Mouse (Mus musculus) CH12.LX (cell line): ENCODE measurements around the gene Fnbp1. TPM values are rescaled to one million over a fixed set of nuclear protein-coding genes. Genes with fewer than 3 reads are reported as not detected.

Experiments used
- DNase-seq: peaks from one replicate; pipeline ENCODE4 v3.0.0-alpha.2; 2013; ENCODE audit errors: extremely low read depth
- H3K27ac ChIP-seq: 2 replicates; pipeline ENCODE4 v1.5.1; 2012; ENCODE audit warnings: low read depth, mild to moderate bottlenecking, control low read depth, moderate library complexity; ENCODE audit not compliant: insufficient read depth
- H3K27me3 ChIP-seq: replicated peaks from 2 replicates; pipeline ENCODE3; 2012; ENCODE audit warnings: inconsistent platforms
- H3K36me3 ChIP-seq, 2 experiments: replicated peaks in 1 of 2; 2 replicates each; pipeline versions ENCODE3 to v1.6.1; 2012; ENCODE audit warnings: inconsistent platforms in 1 of 2, low read length in 1 of 2, mild to moderate bottlenecking in 1 of 2, mixed read lengths in 1 of 2, moderate library complexity in 1 of 2; ENCODE audit not compliant: control insufficient read depth in 1 of 2, insufficient read depth in 1 of 2
- H3K4me1 ChIP-seq, 2 experiments: 2 replicates each; pipeline ENCODE4 v1.6.1; 2012; ENCODE audit warnings: inconsistent platforms in 1 of 2, moderate library complexity in 1 of 2; ENCODE audit not compliant: insufficient read depth in 2 of 2, control insufficient read depth in 1 of 2
- H3K4me2 ChIP-seq: 2 replicates; pipeline ENCODE4 v1.6.1; 2012; ENCODE audit warnings: low read depth, mild to moderate bottlenecking, control low read depth; ENCODE audit not compliant: poor library complexity, insufficient read depth, severe bottlenecking
- H3K4me3 ChIP-seq, 3 experiments: fragments of 150-350 bp in 1 of 3; sonication (generic) in 1 of 3; replicated peaks in 1 of 3; 2 replicates each; pipeline versions ENCODE3 to v1.5.1; 2011 to 2012; ENCODE audit warnings: low read depth in 2 of 3, low read length in 2 of 3, mild to moderate bottlenecking in 2 of 3, moderate library complexity in 2 of 3, control low read depth in 1 of 3, improper control_type of control experiment in 1 of 3, inconsistent platforms in 1 of 3, mixed read lengths in 1 of 3; ENCODE audit not compliant: poor library complexity in 1 of 3
- H3K79me2 ChIP-seq: replicated peaks from 2 replicates; pipeline ENCODE4 v1.6.1; 2012; ENCODE audit warnings: mild to moderate bottlenecking, moderate library complexity; ENCODE audit not compliant: control insufficient read depth, poor library complexity, insufficient read depth, severe bottlenecking; ENCODE audit errors: extremely low read depth
- H3K9ac ChIP-seq: 2 replicates; pipeline ENCODE4 v1.6.1; 2012; ENCODE audit warnings: low read depth, mild to moderate bottlenecking, control low read depth, moderate library complexity; ENCODE audit not compliant: insufficient read depth
- H3K9me3 ChIP-seq: replicated peaks from 2 replicates; pipeline ENCODE3; 2012; ENCODE audit warnings: low read length, inconsistent platforms, mixed read lengths
- BHLHE40 ChIP-seq: IDR thresholded peaks from 2 replicates; pipeline ENCODE4 v1.6.1; 2011; ENCODE audit warnings: mild to moderate bottlenecking, low read depth, low read length, improper control_type of control experiment
- CHD1 ChIP-seq: IDR thresholded peaks from 2 replicates; pipeline ENCODE4 v1.6.1; 2012; ENCODE audit warnings: low read depth, low read length, improper control_type of control experiment, inconsistent platforms
- CTCF ChIP-seq, 2 experiments: IDR thresholded peaks in 1 of 2; conservative IDR thresholded peaks in 1 of 2; 2 replicates each; pipeline ENCODE4 v1.5.1; 2011 to 2012; ENCODE audit warnings: low read depth in 2 of 2, low read length in 2 of 2, improper control_type of control experiment in 1 of 2, inconsistent platforms in 1 of 2, mild to moderate bottlenecking in 1 of 2, moderate library complexity in 1 of 2
- EP300 ChIP-seq: IDR thresholded peaks from 2 replicates; pipeline ENCODE4 v1.6.1; 2011; ENCODE audit warnings: low read length, improper control_type of control experiment
- ETS1 ChIP-seq: conservative IDR thresholded peaks from 2 replicates; pipeline ENCODE4 v1.6.1; 2012; ENCODE audit warnings: low read depth, mild to moderate bottlenecking, inconsistent platforms, low read length, improper control_type of control experiment, moderate library complexity
- GABPA ChIP-seq: IDR thresholded peaks from 2 replicates; pipeline ENCODE4 v1.6.1; 2012; ENCODE audit warnings: low read depth, low read length, improper control_type of control experiment, inconsistent platforms; ENCODE audit not compliant: insufficient replicate concordance
- IRF4 ChIP-seq: IDR thresholded peaks from 2 replicates; pipeline ENCODE4 v1.6.1; 2014; ENCODE audit warnings: low read depth, mild to moderate bottlenecking, inconsistent platforms, low read length, improper control_type of control experiment
- KAT2A ChIP-seq: IDR thresholded peaks from 2 replicates; pipeline ENCODE4 v1.6.1; 2012; ENCODE audit warnings: low read length, improper control_type of control experiment, inconsistent platforms; ENCODE audit not compliant: insufficient replicate concordance
- MAFK ChIP-seq: IDR thresholded peaks from 2 replicates; pipeline ENCODE4 v1.6.1; 2011; ENCODE audit warnings: low read length, improper control_type of control experiment; ENCODE audit not compliant: insufficient replicate concordance
- MAZ ChIP-seq: IDR thresholded peaks from 2 replicates; pipeline ENCODE4 v1.6.1; 2012; ENCODE audit warnings: low read depth, mild to moderate bottlenecking, inconsistent platforms, low read length, improper control_type of control experiment, moderate library complexity
- MEF2A ChIP-seq: IDR thresholded peaks from 2 replicates; pipeline ENCODE4 v1.6.1; 2014; ENCODE audit warnings: low read depth, mild to moderate bottlenecking, inconsistent platforms, low read length, improper control_type of control experiment, borderline replicate concordance
- MYC ChIP-seq: IDR thresholded peaks from 2 replicates; pipeline ENCODE4 v1.6.1; 2011; ENCODE audit warnings: low read depth, mild to moderate bottlenecking, improper control_type of control experiment, low read length
- NRF1 ChIP-seq: IDR thresholded peaks from 2 replicates; pipeline ENCODE4 v1.6.1; 2014; ENCODE audit warnings: low read depth, mild to moderate bottlenecking, inconsistent platforms, low read length, improper control_type of control experiment, moderate library complexity
- POLR2A ChIP-seq: IDR thresholded peaks from 2 replicates; pipeline ENCODE4 v1.6.1; 2011; ENCODE audit warnings: low read depth, mild to moderate bottlenecking, improper control_type of control experiment, low read length
- SMC3 ChIP-seq: IDR thresholded peaks from 2 replicates; pipeline ENCODE4 v1.6.1; 2011; ENCODE audit warnings: low read depth, low read length, improper control_type of control experiment
- TCF12 ChIP-seq: IDR thresholded peaks from 2 replicates; pipeline ENCODE4 v1.6.1; 2014; ENCODE audit warnings: low read depth, mild to moderate bottlenecking, inconsistent platforms, low read length, improper control_type of control experiment
- USF1 ChIP-seq: IDR thresholded peaks from 2 replicates; pipeline ENCODE4 v1.6.1; 2014; ENCODE audit warnings: low read depth, mild to moderate bottlenecking, inconsistent platforms, low read length, improper control_type of control experiment
- USF2 ChIP-seq: conservative IDR thresholded peaks from 2 replicates; pipeline ENCODE4 v1.6.1; 2011; ENCODE audit warnings: low read depth, low read length, improper control_type of control experiment
- ZC3H11A ChIP-seq: IDR thresholded peaks from 2 replicates; pipeline ENCODE4 v1.6.1; 2012; ENCODE audit warnings: low read depth, mild to moderate bottlenecking, inconsistent platforms, low read length, improper control_type of control experiment
- ZKSCAN1 ChIP-seq: IDR thresholded peaks from 2 replicates; pipeline ENCODE4 v1.6.1; 2012; ENCODE audit warnings: low read depth, inconsistent platforms, low read length, improper control_type of control experiment, borderline replicate concordance
- ZNF384 ChIP-seq: IDR thresholded peaks from 2 replicates; pipeline ENCODE4 v1.6.1; 2012; ENCODE audit warnings: low read depth, low read length, improper control_type of control experiment, inconsistent platforms
- dilution Hi-C: fragments of 300-500 bp; cut with MboI; formaldehyde crosslinking; loops from 2 replicates; pipeline ENCODE4 v1.14.3; 2020; ENCODE audit warnings: low sequenced_read_pairs; ENCODE audit not compliant: extremely low pct_unique_long_range_greater_than_20kb, extremely low pct_ligation_motif_present
- in situ Hi-C: fragments of 300-500 bp; cut with MboI; formaldehyde crosslinking; loops from 3 replicates; pipeline ENCODE4 v1.14.3; 2019; ENCODE audit warnings: low sequenced_read_pairs, low pct_ligation_motif_present, low pct_unique_long_range_greater_than_20kb, mixed read lengths
- polyA plus RNA-seq: library from polyadenylated mRNA; unstranded; fragments of >175 nt; gene quantifications from 2 replicates; pipeline ENCODE4 v1.2.1, GENCODE M21; 2012; ENCODE audit warnings: low read depth; ENCODE audit not compliant: insufficient read length
- total RNA-seq, 2 experiments: library from RNA; depleted of rRNA; stranded (reverse); fragments of 300-350 nt in 1 of 2; fragments of >200 nt in 1 of 2; gene quantifications; 2 replicates each; pipeline ENCODE4 v1.2.3; 2012 to 2014

The Fnbp1 gene
- total and polyA plus RNA-seq, 3 experiments, result 29.6 to 133 (median 50.5) TPM

DNA sequence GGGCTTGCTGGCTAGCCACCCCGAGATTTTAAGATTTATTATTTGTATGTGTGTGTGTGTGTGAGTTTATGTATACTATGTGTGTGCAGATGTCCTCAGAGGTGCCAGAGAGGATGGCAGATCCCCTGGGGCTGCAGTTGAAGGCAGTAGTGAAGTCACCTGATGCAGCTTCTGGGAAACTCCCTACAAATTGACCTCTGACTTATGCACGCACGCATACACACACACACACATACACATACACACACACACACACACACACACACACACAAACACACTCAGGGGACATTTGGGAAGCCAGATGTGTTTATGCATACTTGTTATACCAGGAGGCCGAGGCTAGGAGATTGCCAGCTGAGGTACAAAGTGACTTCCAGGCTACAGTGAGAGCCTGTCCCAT, 83.4 kb downstream of the Fnbp1 start:
- Histone ChIP-seq H3K9me3 (peaks cover 10% of the 10 kb centered on the region), H3K27ac (peak overlapping the region; percentile 72), H3K79me2 (no peaks in the 10 kb centered on the region), H3K4me2 (no peak overlapping the region), H3K4me3 (no peak overlapping the region), H3K27me3 (no peaks in the 10 kb centered on the region), H3K4me1 (peaks cover 18 to 45% of the 10 kb centered on the region in 2 experiments), H3K9ac (no peak overlapping the region), H3K36me3 (peaks cover 47 to 64% of the 10 kb centered on the region in 2 experiments)
- in situ Hi-C loops (loop anchor here (25.0 kb wide), 1 partner anchor 404 kb away; the partner anchor contains the start of gene Ass1), dilution Hi-C loops (no loop called here)
- TF ChIP-seq ZNF384 (peak; percentile 15; the same call in 1 of the 2 replicates), KAT2A (no peak), SMC3 (no peak), ETS1 (peak; percentile 79), IRF4 (peak; percentile 60; the same call in 1 of the 2 replicates), TCF12 (peak; percentile 74), MEF2A (peak; percentile 60; the same call in 1 of the 2 replicates), USF1 (peak; percentile 55), ZKSCAN1 (no peak), BHLHE40 (peak; percentile 92), EP300 (peak; percentile 33; the same call in 1 of the 2 replicates), USF2 (0 out of 2 replicates have a peak, but pooled peaks have one; percentile 24)
- peak; percentile 60 for DNase-seq

DNA sequence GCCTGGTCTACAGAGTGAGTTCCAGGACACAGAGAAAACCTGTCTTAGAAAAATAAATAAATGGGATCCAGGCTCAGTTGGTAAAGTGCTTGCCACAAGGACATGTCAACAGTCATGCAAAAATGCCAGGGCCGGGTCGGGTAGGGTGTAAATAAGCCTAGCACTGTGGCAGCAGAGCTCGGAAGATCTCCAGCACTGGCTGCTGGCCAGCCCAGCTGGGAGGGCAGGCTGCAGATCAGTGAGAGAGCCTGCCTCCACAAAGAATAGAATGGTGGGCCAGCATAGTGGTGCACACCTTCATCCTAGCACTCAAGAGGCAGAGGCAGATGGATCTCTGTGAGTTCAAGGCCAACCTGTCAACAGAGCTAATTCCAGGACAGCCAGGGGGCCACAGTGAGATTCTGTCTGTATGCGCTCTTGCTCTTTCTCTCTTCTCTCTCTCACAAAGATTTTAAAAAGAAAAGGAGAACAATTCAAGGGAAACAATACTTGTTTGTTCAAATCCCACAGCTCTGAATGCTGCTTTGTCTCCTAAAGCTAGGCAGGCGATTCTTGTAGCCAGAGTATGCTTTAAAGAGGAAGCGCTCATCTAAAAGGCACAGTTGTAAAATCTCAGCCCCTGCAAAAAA, 84.1 kb downstream of the Fnbp1 start:
- H3K27ac ChIP-seq, result peak overlapping the region; percentile 65; the same call in 1 of the 2 replicates
- no peak for DNase-seq
- H3K27me3 ChIP-seq, result no peaks in the 10 kb centered on the region
- peaks cover 54 to 69% of the 10 kb centered on the region in 2 experiments for H3K36me3 ChIP-seq
- H3K4me2 ChIP-seq, result no peak overlapping the region
- H3K79me2 ChIP-seq, result no peaks in the 10 kb centered on the region
- peaks cover 18 to 44% of the 10 kb centered on the region in 2 experiments for H3K4me1 ChIP-seq
- no peak overlapping the region for H3K4me3 ChIP-seq
- H3K9me3 ChIP-seq, result peaks cover 10% of the 10 kb centered on the region
- dilution Hi-C loops (no loop called here), in situ Hi-C loops (loop anchor here (25.0 kb wide), 1 partner anchor 405 kb away; the partner anchor contains the start of gene Ass1)
- H3K9ac ChIP-seq, result no peak overlapping the region
- no peak for TF ChIP-seq ZKSCAN1
- TF ChIP-seq ZNF384, result no peak
- no peak for TF ChIP-seq KAT2A
- TF ChIP-seq MAFK, result no peak
- no peak for TF ChIP-seq ZC3H11A
- no peak for TF ChIP-seq CTCF (conservative IDR thresholded peaks at IDR 0.05 in 1 of 2, IDR thresholded peaks at IDR 0.05 in 1 of 2; ENCODE audit: low read depth in 2 of 2, low read length in 2 of 2)
- no peak for TF ChIP-seq GABPA
- no peak for TF ChIP-seq MEF2A
- no peak for TF ChIP-seq USF1
- no peak for TF ChIP-seq CHD1
- TF ChIP-seq USF2, result no peak
- TF ChIP-seq MAZ, result no peak
- no peak for TF ChIP-seq MYC
- no peak for TF ChIP-seq POLR2A
- TF ChIP-seq NRF1, result no peak
